Mouse (Mus musculus): ENCODE measurements around the gene Grip1.

Grip1 gene

DNA sequence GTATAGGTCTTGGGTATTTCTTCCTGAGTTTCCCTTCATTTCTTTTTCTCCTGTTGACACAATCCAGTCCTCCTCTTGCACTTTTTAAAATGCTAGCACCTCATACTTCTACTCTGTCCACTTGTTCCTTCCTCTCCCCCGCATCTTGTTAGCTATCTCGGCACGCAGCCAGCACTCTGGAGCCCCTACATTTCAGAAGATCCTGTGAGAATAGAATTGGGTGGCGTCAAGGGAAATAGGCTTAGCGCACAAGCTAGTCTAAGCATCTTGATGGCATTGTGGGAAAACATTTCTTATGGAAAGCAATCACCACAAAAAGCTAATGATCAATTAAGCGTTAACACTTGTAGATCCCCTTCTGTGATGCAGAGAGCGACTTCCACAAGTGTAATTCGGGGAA, 512.7 kb downstream of the Grip1 start:
- no peak for DNase-seq

DNA sequence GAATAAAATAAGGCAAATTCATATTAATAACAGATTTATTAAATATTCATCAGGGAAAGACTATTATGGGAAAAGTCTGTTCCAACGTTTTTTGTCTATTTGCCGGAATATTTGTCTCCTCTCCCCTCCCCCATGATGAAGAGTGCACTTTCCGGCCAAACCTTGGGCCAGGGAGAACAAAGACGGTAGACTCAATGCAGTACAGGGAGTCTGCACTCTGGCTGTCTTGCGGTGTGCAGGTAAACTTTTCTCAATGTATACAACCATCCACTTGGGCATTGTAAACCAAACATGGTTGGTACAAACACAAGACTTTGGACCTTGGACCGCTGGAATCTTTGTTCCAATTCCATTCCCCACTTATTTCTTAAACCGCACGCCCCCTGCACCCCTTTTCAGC, 525.8 kb downstream of the Grip1 start:
- DNase-seq, result no peak

DNA sequence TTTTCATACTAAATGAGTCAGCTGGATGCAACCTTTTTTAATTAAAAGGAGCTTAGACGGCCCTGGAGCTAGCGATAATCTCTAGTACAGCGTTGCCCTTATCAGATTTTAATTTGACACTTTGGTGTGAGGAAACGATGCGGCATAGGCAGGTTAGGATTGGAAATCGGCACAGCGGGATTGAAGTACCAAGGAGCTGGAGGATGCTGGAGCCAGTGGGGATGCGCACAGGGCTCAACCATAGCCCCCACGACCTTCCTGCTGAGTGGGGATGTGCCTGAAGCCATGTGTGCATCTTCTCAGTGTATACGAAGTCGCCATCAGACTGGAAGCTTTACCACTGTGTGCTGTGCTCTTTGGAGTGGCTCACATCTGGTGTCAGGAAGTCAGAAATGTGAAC, 526.4 kb downstream of the Grip1 start:
- no peak for DNase-seq

DNA sequence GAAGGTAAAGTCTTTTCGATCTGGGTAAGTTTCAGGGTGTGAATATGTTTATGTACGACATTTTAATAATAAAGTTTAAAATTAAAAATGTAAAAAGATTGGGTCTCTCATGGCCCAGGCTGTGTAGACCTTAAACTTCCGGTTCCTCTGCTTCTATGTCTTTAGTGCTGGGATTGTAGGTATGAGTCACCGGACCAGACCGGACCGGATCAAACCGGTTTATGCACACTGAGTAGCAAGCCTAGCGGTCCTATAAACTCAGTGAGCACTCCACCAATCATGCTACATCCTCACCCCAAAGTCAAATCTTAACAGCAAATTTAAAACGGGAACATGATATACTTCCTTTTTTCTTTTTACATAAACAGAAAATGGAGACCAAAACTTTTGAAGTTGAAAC, 530.7 kb downstream of the Grip1 start:
- DNase-seq, result no peak

DNA sequence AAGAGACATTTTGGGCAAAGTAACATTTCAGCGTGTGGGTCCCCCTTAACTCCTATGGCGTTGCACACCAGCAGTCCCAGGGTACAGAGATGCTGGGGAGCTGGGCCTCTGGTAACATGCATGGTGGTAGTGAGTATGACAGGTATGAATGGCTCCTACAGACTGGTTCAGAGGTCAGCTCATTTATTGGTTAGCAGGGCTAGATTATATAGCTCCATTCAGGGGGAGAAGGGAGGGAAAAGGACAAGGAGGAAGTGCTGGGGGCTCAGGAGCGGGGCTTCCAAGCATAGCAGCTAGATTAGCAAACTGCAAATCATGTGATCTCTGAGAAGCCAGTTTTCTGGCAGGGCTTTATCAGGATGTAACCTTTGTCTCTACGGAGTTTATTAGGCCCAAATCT, 544.8 kb downstream of the Grip1 start:
- no peak for DNase-seq

DNA sequence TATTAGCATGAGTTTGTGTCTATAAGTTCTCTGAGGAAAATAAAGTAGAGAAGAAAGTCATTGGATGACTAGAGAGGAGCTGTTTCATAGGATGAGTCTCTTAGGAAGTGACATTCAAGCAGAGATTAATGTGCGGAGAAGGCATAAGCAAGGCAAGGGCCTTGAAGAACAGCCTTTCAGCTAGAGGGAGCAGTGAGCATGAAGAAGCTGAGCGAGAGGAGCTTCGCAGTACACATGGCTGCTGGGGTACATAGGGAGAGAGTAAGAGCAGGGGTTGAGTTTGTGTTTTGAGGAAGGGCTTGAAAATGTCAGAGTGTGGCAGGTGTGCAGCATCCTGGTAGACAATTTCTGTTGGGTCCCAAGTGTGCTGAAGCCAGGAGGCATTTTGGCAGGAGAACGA, 548.5 kb downstream of the Grip1 start:
- DNase-seq, result no peak

DNA sequence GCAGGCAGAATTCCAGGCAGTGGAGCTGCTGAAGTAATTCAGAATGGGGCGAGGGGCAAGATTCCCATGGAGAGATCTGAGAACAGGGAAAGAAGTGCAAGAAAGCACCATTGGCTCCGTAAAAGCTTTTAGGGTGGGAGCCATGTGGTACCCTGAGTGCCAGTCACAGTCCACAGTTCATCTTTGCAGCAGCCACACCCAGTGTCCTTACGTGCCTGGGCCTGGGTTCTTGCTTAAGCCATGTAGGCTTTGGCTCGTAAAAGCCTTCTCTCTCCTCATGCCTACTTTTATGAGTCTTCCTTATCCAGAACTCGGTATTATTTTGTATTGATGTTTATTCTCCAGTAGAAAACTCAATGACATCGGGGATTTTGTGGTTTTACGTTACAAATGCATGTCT, 550.5 kb downstream of the Grip1 start:
- DNase-seq, result no peak

DNA sequence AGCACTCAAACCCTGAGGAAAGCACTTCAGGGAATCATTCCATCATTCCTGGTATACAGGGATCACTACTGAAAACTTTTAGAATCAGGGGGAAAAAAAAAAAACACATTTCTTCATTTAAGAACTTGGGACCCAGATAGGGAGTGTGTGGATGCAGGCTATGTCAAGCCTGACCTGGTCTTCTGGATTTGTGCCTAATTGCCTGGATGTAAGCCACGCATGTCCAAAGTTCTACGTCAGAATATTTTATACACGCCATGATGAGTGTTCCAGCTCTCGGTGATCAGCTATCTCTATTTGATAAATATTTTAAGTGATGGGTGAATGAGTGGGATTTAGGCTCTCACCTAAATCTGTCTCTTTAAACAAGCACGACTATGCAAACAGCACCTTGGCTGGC, 552.0 kb downstream of the Grip1 start:
- no peak for DNase-seq

DNA sequence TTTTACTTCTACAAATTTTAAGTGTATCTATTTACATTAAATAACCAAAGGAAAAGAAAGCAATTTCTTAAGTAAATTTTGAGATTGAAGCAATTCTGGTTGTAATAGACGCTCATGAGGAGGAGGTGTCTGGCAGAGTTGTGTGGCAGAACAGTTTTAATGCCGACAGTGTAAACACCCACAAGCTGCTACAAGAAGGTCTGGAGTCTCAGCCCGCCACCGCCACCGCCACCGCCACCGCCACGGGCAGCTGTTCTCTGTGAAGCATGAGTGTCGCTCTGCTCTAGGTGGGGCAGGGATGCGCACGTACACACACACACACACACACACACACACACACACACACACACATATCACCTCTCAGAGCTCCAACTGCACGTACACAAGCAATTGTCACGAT, 558.7 kb downstream of the Grip1 start:
- no peak for DNase-seq

DNA sequence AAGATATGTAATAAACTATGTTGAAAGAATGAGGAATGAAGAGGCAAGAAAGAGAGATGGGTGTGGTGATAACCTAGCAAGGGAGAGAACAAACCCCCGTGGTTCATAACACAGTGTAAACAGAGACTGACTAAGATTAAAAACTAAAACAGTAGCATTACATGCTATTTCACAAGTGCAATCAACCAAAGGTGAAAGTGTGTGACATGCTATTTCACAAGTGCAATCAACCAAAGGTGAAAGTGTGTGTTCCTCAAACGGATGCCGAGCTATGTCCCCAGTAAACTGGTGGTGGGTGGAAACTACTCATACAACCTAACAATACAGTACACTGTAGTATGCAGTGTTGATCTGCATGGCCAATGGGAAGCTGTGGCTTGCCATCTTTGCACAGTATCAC, 561.5 kb downstream of the Grip1 start:
- DNase-seq, result no peak

DNA sequence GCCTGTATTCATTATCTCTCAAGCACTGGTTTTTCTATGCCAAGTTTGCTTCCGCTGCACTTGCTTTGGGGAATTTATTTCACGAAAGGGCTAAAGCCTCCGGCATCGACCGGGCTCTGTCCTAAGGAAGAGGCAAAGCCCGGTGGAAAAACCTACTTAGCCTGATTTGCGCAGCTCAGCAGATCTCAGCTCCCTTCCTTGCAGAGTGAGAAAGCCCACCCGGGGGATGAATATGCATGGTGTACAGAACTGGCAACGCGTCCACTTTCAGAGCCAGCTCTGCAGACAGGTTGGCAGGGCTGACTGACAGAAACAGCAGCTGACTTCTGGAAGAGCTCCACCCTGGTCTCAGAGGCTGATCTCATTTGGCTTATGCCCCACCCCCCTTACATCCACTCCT, 572.8 kb downstream of the Grip1 start:
- no peak for DNase-seq

DNA sequence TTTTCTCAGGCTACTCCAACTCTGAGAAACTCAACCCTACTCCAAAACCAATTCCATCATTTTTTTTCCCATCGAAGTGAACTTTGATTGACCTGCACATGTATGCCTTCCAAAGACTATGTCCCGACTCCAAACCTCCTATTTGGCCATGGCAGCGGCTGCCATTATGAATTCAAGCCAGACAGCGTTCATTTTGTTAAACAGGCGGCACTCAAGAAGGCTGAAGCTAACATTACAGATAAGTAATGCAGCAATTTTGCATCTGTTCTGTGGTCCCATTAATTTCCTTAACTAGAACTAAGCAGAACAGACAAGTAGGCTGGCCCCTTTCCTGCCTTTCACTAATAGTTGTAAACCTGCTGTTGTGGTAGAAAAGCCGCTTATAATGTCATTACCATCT, 577.3 kb downstream of the Grip1 start:
- DNase-seq, result no peak

DNA sequence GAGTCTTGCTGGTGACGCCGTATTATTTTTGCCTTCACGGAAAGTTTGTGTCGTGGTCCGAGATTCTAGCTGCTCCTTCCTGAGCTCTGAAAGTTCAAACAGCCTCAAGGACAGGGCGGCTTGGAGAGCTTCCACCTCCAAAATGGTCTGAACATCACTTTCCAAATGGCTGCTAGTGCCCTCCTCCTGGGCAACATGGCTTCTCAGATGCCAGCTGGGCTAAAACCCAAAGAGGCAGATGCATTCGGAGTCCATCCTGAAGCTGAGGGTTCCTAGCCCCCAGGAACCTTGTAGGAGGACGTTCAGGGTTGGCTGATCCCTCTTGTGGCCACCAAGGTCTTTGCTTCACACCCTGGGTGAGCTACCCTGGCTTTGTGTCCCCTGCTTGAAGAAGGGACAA, 577.7 kb downstream of the Grip1 start:
- DNase-seq, result no peak

DNA sequence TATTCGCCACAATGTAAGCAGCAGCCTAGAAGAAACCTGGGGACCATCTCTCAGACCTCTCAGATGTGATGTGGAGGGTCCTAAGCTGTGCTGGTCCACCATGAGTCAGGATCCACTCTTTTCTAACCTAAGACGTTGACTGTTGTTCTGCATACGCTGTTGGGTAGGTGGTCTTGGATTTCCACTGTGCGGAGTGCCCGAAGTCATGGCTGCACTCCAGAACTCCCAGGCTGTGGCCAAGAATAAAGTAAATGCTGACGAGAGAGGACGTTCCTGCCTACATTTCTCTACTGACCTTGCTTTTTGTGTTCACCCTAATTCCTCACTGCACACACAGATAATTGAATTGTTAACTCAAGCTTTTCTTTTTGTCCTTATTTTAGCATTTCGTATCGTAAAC, 580.2 kb downstream of the Grip1 start:
- no peak for DNase-seq

DNA sequence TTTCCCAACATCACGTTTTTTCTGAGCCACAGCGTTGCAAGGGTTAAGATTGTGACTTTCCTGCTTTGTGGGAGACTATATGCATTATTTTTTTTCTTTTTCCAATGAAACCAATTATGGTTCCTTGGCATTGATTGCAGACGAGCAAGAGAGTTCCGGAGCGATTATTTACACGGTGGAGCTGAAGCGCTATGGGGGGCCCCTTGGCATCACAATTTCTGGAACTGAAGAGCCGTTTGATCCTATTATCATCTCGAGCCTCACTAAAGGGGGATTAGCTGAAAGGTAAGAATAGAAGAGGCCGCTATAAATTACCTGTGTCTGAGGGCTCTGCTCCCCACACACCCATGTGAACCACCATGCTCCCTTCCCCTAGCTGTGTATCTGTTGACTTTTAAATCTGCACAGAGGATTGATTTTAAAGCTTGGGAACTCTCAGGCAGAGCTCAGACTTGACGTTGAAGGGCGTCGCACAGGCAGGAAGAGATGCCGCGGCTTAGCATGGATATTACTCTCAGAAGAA, 581.6 kb downstream of the Grip1 start:
- DNase-seq, result no peak

DNA sequence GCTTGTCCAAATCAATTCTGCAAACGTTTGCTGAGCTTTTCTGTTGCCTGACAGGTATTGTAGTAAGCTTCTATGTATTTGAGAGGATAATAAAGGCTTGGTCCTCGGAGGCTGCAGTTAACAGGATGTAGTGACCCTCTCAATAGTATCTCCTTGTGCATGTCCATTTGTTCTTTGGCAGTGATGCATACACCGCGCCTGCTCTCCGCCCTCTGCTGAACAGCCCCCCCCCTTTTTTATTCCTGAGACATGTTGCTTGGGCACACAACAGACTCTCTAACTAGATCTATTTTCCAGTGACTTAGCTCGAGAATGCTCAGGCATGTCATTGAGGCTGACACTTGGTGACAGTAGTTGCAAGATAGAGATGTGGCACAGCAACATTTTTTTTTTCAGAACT, 582.2 kb downstream of the Grip1 start:
- no peak for DNase-seq

DNA sequence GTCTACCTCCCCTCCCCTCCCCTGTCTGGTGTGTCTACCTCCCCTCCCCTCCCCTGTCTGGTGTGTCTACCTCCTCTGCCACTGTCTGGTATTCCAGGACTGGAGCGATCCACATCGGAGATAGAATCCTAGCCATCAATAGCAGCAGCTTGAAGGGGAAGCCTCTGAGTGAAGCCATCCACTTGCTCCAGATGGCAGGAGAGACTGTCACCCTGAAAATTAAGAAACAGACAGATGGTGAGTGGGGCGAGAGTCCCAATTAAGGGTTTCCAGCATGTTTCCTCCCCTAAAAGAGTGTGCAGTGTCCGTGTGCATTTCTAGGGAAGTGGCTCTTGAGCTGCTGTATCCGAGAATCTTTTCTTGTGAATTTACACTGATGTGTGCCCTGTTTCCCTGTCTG, 584.6 kb downstream of the Grip1 start:
- DNase-seq, result no peak

DNA sequence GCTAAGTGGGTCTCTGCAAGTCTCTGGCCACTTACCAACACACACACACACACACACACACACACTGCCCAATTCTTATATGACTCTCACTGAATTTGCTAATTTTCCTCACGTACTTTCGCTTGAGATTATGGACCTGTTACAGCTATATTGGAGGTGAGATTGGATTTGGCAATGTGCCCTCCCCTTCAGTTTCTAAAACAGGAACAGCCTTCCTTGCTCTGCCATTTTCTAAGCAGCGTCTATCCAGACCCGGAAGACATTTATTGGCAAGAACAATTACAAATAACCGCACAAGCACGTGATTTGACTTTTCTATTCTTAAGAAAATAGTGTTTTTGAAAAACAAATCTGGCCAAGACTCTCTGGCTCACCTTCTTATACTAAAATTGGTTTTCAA, 590.6 kb downstream of the Grip1 start:
- no peak for DNase-seq

DNA sequence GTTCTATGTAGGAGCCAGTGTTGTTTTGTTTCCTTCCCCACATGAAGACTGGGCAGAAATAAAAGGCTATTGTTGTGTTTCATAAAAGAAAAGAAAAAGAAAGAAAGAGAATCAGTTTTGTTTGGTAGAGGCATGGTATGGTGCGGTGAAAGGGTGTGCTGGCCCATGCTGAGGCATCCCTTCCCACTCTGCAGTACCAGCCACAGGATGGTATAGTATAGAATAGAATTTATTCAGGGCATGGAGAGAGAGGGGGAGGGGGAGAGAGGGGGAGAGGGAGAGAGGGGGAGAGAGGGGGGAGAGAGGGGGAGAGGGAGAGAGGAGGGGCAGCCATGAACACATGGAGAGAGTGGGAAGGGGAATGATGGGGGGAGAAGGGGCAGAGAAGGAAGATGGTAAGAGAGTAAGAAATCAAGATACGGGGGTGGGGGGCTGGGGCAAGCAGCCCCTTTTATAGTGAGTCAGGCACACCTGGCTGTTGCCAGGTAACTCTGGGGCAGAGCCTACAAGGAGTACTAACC, 591.1 kb downstream of the Grip1 start:
- no peak for DNase-seq

DNA sequence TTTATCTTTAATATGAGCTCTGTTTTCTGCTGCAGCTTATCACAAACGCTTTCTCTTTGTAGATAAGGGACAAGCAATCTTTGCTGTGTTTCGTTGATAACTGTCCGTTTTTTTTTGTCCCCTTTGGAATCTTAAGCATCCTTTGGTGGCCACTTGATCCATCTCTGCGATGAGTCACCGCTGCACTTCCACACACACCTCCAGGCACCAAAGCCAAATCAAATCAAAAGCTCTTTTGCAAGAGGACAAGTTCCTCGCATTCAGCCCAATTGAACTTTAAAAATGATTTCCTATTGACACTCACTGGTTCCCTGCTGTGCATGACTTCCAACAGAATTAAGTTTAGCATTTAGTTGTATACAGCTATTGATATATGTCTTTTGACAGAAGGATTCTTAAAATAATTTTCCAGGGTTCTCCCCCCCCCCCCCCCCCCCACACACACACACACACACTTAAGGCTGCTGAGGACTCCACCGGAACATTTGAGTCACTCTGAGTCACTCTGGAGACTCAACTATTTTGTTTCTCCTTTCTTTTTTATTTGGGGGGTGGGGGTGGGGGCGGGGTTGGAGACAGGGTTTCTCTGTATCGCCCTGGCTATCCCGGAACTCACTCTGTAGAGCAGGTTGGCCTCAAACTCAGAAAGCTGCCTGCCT, 607.1 kb downstream of the Grip1 start:
- peak in 1 of 2 experiments; percentile 19 for DNase-seq

DNA sequence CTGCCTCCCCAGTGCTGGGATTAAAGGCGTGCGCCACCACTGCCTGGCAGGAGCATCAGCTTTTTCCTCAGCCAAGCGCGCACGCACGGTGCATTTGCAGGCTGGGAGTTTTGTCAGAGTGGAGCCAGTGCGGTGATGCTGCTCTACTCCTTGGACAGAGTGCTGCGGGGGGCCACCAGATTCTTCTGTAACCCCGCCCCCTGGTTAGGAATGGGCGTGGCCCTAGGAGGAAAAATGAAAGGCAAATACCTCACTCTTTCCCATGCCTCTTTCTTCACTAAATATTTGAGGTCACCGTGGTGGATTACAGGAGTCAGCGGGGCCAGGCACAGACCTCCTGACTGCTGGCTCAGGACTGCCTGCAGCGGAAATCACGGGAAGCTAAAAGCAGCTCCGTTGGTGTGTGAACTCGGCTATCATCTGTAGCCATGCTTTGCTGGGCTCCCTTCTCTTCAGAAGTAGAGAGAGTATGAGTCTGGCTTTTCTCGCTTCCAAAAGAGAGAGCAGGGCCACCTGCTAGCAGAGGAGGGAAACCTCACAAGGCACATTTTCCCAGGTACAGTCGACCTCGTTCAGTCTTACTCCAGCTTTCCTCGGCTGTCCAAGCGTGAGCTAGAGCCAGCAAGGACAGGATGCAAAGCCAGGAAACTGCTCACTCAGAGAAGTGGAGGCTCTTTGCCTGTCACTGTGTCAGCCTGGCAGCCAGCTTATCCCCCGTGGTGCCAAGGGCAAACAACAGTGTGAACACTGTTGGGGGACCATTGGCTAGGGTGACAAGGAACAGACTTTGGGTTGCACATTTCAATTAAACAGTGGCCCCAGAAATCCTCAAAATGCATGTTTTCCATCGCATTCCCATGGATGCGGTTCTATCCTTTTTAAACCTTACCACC, 607.9 kb downstream of the Grip1 start:
- peak in 1 of 2 experiments; percentile 4 for DNase-seq

DNA sequence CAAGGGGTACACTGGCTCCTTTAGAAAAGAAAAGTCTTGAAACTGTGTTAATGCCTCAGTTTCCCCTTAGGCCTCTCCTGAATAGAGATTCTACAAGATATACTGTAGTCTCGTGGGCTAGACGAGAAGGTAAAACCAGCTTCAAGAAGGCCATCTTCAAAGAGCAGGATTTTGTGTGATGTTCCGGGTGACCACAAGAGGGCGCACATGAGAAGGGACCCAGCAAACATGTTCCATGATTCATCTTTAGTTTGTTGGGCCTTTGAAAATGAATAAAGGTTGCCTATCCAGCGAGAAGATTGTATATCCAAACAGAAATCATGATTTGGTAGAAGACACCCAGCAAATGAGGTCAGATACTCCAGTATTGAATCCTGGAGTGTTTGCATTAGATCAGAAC, 610.8 kb downstream of the Grip1 start:
- DNase-seq, result peak; percentile 16 to 47

DNA sequence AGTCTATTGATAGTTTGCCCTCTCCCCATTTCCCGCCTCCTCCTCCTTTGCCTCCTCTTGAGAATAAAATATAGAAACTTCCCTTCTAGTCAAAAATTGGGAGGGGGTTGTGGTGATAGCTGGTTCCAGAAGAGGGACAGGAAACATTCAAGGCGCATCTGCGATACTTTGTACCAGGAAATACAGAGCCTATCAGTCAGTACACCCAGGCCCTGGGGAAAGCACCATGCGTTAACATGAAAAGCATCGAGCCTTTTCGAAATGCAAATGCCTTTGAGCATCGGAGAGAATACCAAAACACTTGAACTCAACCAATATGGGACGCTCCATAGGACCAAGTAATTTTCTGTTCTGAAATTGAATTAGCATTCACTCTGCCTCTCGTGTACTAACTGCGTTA, 612.7 kb downstream of the Grip1 start:
- no peak for DNase-seq

DNA sequence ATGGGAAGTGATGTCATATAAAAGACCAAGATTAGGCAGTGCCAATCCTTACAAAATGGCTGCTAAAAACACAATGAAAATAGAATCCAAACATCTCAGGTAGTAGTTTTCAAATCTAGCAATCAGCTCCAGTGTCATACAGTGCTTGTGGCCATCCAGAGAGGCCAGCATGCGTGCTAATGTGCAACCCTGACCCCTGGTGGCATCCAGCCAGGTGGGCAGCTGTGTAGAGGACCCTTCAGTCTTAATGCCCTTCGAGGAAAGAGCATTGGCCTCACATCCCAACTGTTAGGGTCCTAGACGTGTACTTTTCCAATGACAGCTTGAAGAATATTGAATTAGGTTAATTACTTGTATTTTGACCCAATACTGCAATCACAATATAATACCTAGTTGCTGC, 624.2 kb downstream of the Grip1 start:
- no peak for DNase-seq

All from lung, adult 18-20 months (tissue).